Mouse (Mus musculus) hindbrain, embryonic 11.5 days (tissue): ENCODE results near the gene Ndufb6. TPM values are rescaled to one million over a fixed set of nuclear protein-coding genes. Genes with fewer than 3 reads are reported as not detected.

Experiments
- ATAC-seq: fragments of 200-750 bp; cut with Nextera tagmentation; 2 replicates; pipeline ENCODE4 v1.8.0; 2017; ENCODE audit warnings: mild to moderate bottlenecking, moderate TSS enrichment, moderate library complexity; ENCODE audit not compliant: low FRiP score
- DNase-seq: peaks from one replicate; pipeline ENCODE4 v3.0.0-alpha.2; 2015; ENCODE audit warnings: low spot score
- H3K27ac ChIP-seq: fragments of 300-500 bp; sonication (generic); 2 replicates; pipeline ENCODE4 v1.5.1; 2014; ENCODE audit warnings: mild to moderate bottlenecking, low read depth, low read length
- H3K27me3 ChIP-seq: fragments of 300-500 bp; sonication (generic); 2 replicates; pipeline ENCODE4 v1.6.1; 2014; ENCODE audit warnings: mild to moderate bottlenecking, low read length, moderate library complexity, mixed read lengths; ENCODE audit not compliant: control insufficient read depth, insufficient read depth
- H3K36me3 ChIP-seq: fragments of 300-500 bp; sonication (generic); 2 replicates; pipeline ENCODE4 v1.6.1; 2014; ENCODE audit warnings: mild to moderate bottlenecking, low read length, moderate library complexity, mixed read lengths; ENCODE audit not compliant: control insufficient read depth, insufficient read depth
- H3K4me1 ChIP-seq: fragments of 300-500 bp; sonication (generic); replicated peaks from 2 replicates; pipeline ENCODE4 v1.6.1; 2014; ENCODE audit warnings: low read length, mixed read lengths; ENCODE audit not compliant: control insufficient read depth, insufficient read depth
- H3K4me2 ChIP-seq: fragments of 300-500 bp; sonication (generic); replicated peaks from 2 replicates; pipeline ENCODE4 v1.6.1; 2014; ENCODE audit warnings: mild to moderate bottlenecking, low read depth, low read length
- H3K4me3 ChIP-seq: fragments of 300-500 bp; sonication (generic); 2 replicates; pipeline ENCODE4 v1.5.1; 2014; ENCODE audit warnings: low read depth, low read length
- H3K9ac ChIP-seq: fragments of 300-500 bp; sonication (generic); 2 replicates; pipeline ENCODE4 v1.6.1; 2014; ENCODE audit warnings: low read depth, low read length
- H3K9me3 ChIP-seq: fragments of 300-500 bp; sonication (generic); 2 replicates; pipeline ENCODE4 v1.6.1; 2016; ENCODE audit warnings: low read length; ENCODE audit not compliant: control insufficient read depth
- WGBS: fragments of 180-500 bp; shearing (Covaris S2); extraction: QIAGEN DNeasy Blood & Tissue Kit; methylation state at CpG from one replicate; pipeline ENCODE4 v1.1.7; 2014; 5-methylcytosine and 5-hydroxymethylcytosine counted together
- polyA plus RNA-seq: library from polyadenylated mRNA; unstranded; fragments of >200 nt; fragmentation: Nextera tagmentation; extraction: Ambion mirVana; gene quantifications from 2 replicates; pipeline ENCODE4 v1.2.1, GENCODE M21; 2014

Ndufb6 gene
- 285 and 288 TPM in 2 replicates for polyA plus RNA-seq

DNA sequence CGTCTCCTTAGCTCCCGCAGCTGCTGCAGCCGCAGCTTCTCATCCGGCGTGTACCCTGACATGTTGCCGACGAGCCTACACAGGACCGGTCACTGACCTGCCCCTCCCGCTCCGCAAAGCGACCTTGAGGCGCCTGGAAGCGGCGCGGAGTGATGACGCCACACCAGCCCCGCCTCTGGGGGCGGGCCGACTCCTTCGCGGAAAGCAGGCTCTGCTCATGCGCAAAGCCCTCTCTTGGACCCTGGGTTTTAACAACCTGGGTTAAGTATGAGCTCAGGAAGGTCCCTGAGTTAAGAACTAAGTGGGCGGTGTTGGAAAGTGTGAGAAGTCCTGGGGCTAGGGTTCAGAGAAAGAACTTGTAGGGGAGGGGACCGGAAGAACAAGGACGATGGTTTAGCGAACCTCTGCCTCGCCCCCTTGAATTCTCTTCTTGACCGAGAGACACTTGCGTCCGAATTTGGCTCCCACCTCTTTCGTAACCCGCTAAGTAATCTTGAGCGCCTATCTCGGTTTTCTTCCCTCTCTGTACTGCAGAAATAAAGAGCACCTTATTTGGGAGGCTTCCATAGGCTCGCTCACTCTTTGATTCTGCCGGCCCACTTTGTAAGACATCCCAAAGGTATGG is at the start of gene Ndufb6:
Gene Ndufb6, minus strand, starts transcription at position 146 of the 625 bp plus-strand sequence.
- no peaks in the 10 kb centered on the region for H3K36me3 ChIP-seq
- ATAC-seq: peak; percentile 97
- under 1% methylated on average over 36 of the region's 36 CpGs for WGBS

DNA sequence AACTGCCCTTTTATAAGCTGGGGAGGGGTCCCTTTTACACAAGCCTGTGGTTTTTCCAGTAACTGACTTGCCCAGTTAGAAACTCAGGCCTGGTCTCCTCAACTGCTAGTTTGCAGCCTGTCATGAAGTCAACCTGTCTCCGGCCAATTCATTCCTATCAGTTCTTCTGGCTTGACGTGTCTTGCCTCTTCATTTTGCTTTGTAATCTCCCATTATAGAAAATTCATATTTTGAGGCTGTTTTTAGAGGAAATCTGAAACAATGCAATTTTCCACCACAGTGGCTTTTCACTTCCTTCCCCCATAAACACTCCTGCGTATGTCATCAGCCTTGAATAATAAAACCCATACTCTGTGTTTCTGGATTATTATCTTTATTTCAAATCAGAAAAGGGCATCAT is 47.9 kb upstream of the Ndufb6 start:
- ATAC-seq: no peak
- no peak for DNase-seq
- WGBS: 94% methylated on average over 3 of the region's 3 CpGs

More for the DNA sequence above, at the start of gene Ndufb6:
- peak; percentile 99 for DNase-seq
- no peaks in the 10 kb centered on the region for H3K9me3 ChIP-seq
- H3K27me3 ChIP-seq: no peaks in the 10 kb centered on the region
- H3K4me3 ChIP-seq: peak within 1 kb of the TSS; percentile 96
- H3K4me1 ChIP-seq: peaks cover 2% of the 10 kb centered on the region; the same call in 1 of the 2 replicates
- peak within 1 kb of the TSS; percentile 86 for H3K9ac ChIP-seq
- H3K27ac ChIP-seq: no peak within 1 kb of the TSS
- peak within 1 kb of the TSS; percentile 90 for H3K4me2 ChIP-seq

DNA sequence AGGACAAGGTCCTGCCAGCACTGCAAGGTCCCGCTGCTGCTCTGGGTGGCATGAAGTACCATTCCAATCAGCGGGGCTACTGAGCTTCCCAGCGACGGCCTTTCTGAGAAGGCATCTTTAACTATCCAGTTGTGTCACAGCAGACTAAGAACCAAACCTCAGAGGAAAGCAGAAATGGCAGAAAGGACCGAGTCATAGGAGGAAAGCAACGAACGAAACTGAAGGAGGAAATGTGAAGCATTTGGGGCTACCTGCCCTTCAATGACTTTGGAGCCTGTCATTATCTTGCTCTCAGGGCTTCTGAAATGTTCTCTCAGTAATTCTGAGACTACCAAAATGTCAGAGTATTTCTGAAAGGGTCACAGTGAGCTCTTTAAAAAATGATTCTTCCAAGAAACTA is 45.4 kb upstream of the Ndufb6 start:
- H3K4me3 ChIP-seq: no peak overlapping the region
- no peaks in the 10 kb centered on the region for H3K4me1 ChIP-seq
- ATAC-seq (no peak), DNase-seq (no peak)
- H3K4me2 ChIP-seq: no peak overlapping the region
- no peaks in the 10 kb centered on the region for H3K36me3 ChIP-seq
- no peak overlapping the region for H3K27ac ChIP-seq
- no peaks in the 10 kb centered on the region for H3K9me3 ChIP-seq
- 81% methylated on average over 7 of the region's 7 CpGs for WGBS
- no peaks in the 10 kb centered on the region for H3K27me3 ChIP-seq
- no peak overlapping the region for H3K9ac ChIP-seq

More for the DNA sequence above, 47.9 kb upstream of the Ndufb6 start:
- no peaks in the 10 kb centered on the region for H3K9me3 ChIP-seq
- no peaks in the 10 kb centered on the region for H3K27me3 ChIP-seq
- no peaks in the 10 kb centered on the region for H3K36me3 ChIP-seq
- H3K4me2 ChIP-seq: no peak overlapping the region
- no peak overlapping the region for H3K27ac ChIP-seq
- no peak overlapping the region for H3K9ac ChIP-seq
- H3K4me3 ChIP-seq: no peak overlapping the region
- H3K4me1 ChIP-seq: no peaks in the 10 kb centered on the region

GRCm38 (mm10) chr4:40317404-40317803 is 38.2 kb upstream of the Ndufb6 start:
- H3K36me3 ChIP-seq: no peaks in the 10 kb centered on the region
- no peak overlapping the region for H3K27ac ChIP-seq
- no peak overlapping the region for H3K4me2 ChIP-seq
- H3K4me3 ChIP-seq: no peak overlapping the region
- H3K27me3 ChIP-seq: no peaks in the 10 kb centered on the region
- no peak overlapping the region for H3K9ac ChIP-seq
- no peak for ATAC-seq
- no peaks in the 10 kb centered on the region for H3K9me3 ChIP-seq
- no peak for DNase-seq
- 90% methylated on average over 3 of the region's 3 CpGs for WGBS
- no peaks in the 10 kb centered on the region for H3K4me1 ChIP-seq

DNA sequence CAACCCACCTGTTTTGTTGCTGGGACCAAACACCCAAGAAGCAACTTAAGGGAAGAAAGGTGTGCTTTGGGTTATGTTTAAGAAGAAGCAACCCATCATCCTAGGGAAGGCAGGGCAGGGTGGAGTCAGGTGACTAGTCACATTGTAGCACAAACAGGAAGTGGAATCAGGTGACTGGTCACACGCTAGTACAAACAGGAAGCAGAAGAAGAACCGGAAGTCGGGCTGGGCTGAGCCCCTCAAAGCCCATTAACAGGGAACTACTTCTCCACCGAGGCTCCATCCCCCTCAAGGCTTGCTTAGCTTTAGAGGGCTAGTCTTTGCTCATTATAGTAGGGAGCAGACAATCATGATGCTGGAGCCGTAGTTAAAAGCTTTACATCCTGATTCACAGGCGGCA is 33.8 kb upstream of the Ndufb6 start:
- Histone ChIP-seq H3K4me2 (no peak overlapping the region), H3K4me3 (no peak overlapping the region), H3K4me1 (no peaks in the 10 kb centered on the region), H3K36me3 (no peaks in the 10 kb centered on the region), H3K9me3 (no peaks in the 10 kb centered on the region), H3K27me3 (no peaks in the 10 kb centered on the region), H3K9ac (no peak overlapping the region), H3K27ac (no peak overlapping the region)
- 79% methylated on average over 6 of the region's 6 CpGs for WGBS
- no peak for ATAC-seq
- DNase-seq: no peak

GRCm38 (mm10) chr4:40312213-40312612 is 33.0 kb upstream of the Ndufb6 start:
- no peaks in the 10 kb centered on the region for H3K9me3 ChIP-seq
- 88% methylated on average over 1 of the region's 1 CpGs for WGBS
- no peaks in the 10 kb centered on the region for H3K27me3 ChIP-seq
- DNase-seq (no peak), ATAC-seq (no peak)
- H3K27ac ChIP-seq: no peak overlapping the region
- H3K4me2 ChIP-seq: no peak overlapping the region
- no peak overlapping the region for H3K9ac ChIP-seq
- H3K4me3 ChIP-seq: no peak overlapping the region
- H3K4me1 ChIP-seq: no peaks in the 10 kb centered on the region
- H3K36me3 ChIP-seq: no peaks in the 10 kb centered on the region

DNA sequence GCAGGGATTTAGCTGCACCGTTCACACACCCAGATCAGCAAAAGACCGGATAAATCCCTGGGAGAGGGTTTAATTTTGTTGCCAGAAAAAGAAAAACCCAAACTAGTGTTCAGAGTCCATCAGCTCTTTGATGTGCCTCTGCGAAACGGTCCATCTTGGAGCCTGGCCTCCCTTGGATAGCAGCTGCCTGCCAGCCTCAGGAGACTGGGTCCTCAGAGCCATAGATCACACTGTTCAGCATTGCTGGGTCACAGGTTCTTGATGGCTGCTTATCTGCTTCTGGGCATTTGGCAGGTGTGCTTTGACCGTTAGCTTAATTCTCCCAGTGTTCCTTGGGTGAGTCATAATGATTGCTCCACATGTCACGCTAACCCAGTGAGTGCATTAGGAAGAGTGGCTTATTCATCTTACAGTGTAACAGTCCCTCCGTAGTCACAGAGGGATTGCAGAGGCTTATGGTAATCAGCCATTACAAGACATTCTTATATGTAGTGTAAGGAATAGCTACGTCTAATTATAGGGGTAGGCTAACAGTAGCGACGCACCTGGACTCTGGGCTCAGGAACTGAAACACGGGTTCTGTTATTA is 31.7 kb upstream of the Ndufb6 start:
- Histone ChIP-seq H3K27me3 (no peaks in the 10 kb centered on the region), H3K4me3 (no peak overlapping the region), H3K9ac (no peak overlapping the region), H3K4me2 (no peak overlapping the region), H3K27ac (no peak overlapping the region), H3K9me3 (no peaks in the 10 kb centered on the region), H3K36me3 (no peaks in the 10 kb centered on the region), H3K4me1 (no peaks in the 10 kb centered on the region)
- DNase-seq (no peak), ATAC-seq (no peak)
- 87% methylated on average over 11 of the region's 11 CpGs for WGBS

- H3K4me2 ChIP-seq: no peak overlapping the region
- no peak overlapping the region for H3K9ac ChIP-seq
- no peaks in the 10 kb centered on the region for H3K27me3 ChIP-seq
- H3K4me3 ChIP-seq: no peak overlapping the region
- no peaks in the 10 kb centered on the region for H3K36me3 ChIP-seq
- H3K4me1 ChIP-seq: no peaks in the 10 kb centered on the region
- DNase-seq (no peak), ATAC-seq (no peak)
- H3K27ac ChIP-seq: no peak overlapping the region
- no peaks in the 10 kb centered on the region for H3K9me3 ChIP-seq
These were observed 30.5 kb upstream of the Ndufb6 start for GRCm38 (mm10) chr4:40309682-40310081.

DNA sequence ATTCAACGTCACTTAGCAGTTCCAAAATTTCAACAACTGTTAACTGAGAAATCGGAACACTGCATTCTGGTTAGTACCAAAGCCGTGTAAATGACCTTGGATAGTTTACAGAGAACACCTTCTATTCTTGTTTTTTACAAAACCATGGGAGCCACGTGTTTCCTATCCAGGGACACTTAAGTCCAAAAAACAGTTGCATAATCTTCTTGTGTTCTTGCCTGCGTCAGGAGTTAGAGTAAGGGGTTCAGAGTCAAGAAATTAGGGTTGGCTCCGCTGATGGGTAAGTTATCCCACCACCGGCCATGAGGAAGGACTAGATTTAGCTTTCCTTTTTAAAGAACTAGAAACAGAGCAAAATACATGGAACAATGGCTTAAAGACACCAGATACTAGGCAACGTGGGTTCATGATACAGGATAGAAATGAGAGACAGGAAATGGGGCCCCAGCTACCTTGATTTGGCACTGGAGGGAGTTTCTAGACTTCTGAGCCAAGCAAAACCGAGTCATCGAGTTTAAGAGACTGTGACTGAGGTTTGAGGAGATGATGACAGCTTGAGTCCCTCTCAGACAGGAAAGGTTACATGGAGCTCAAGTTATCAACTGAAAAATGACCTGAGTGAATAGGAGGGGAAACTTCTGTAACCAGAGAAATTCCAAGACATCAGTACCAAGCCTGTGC is 23.4 kb upstream of the Ndufb6 start:
- Histone ChIP-seq H3K27ac (no peak overlapping the region), H3K4me1 (no peaks in the 10 kb centered on the region), H3K36me3 (no peaks in the 10 kb centered on the region), H3K4me2 (no peak overlapping the region), H3K4me3 (no peak overlapping the region), H3K9me3 (no peaks in the 10 kb centered on the region), H3K9ac (no peak overlapping the region), H3K27me3 (no peaks in the 10 kb centered on the region)
- DNase-seq: no peak
- ATAC-seq: no peak
- 89% methylated on average over 10 of the region's 10 CpGs for WGBS
